12 mouse cellular contexts compared by ENCODE assay signal in genomic region chr12:87158099-87158498, GRCm38 (mm10). TPM values are rescaled to one million over a fixed set of nuclear protein-coding genes. Genes with fewer than 3 reads are reported as not detected.
DNase-seq lines count a peak whose midpoint lies in the region; ATAC-seq and TF ChIP-seq lines count a peak whose summit lies in the region.
"Had no signal": no experiment of that assay in that cellular context is flagged by ENCODE, and none has a peak within 500 bp of the region (broad histone marks: within the 10 kb centered on the region; RNA-seq: fewer than 3 reads in every experiment).

No protein-coding gene starts in this region.

- DNase-seq in kidney, postnatal 0 days (ENCODE audit: low spot score): peak; percentile 5
- peak; percentile 51 for DNase-seq in lung, postnatal 25 days (ENCODE audit: low spot score)
- no peak for DNase-seq in cerebellum, postnatal 36 days
- no peak for DNase-seq in testis, postnatal 10 days (ENCODE audit: low spot score)
- DNase-seq: cerebellum, adult 11 months; thymus, postnatal 14 days had no signal

- H3K9ac ChIP-seq in intestine, embryonic 16.5 days (ENCODE audit: low read depth, low read length): no peak overlapping the region
- H3K9ac ChIP-seq in kidney, postnatal 0 days (ENCODE audit: low read depth, low read length): peak overlapping the region; percentile 15; the same call in 1 of the 2 replicates
- peak overlapping the region; percentile 37; the same call in 1 of the 2 replicates for H3K9ac ChIP-seq in liver, embryonic 16.5 days (ENCODE audit: low read depth, low read length)
- H3K9ac ChIP-seq: hindbrain, embryonic 14.5 days; limb, embryonic 12.5 days had no signal

- 0 out of 2 replicates have a peak overlapping the region, but pooled peaks have one; percentile 31 for H3K4me2 ChIP-seq in intestine, embryonic 16.5 days (ENCODE audit: low read depth, low read length)
- peak overlapping the region; percentile 14; the same call in 1 of the 2 replicates for H3K4me2 ChIP-seq in kidney, postnatal 0 days (ENCODE audit: low read length)
- H3K4me2 ChIP-seq in liver, embryonic 16.5 days (ENCODE audit: low read depth, low read length): peak overlapping the region; percentile 50
- H3K4me2 ChIP-seq: hindbrain, embryonic 14.5 days; limb, embryonic 12.5 days had no signal

- H3K4me1 ChIP-seq in intestine, embryonic 16.5 days (ENCODE audit: control insufficient read depth, insufficient read depth, low read length): peaks cover 7% of the 10 kb centered on the region
- no peaks in the 10 kb centered on the region for H3K4me1 ChIP-seq in kidney, postnatal 0 days (replicated peaks; ENCODE audit: insufficient read depth, low read length)
- H3K4me1 ChIP-seq in liver, embryonic 16.5 days (ENCODE audit: control insufficient read depth, low read depth, low read length): peaks cover 10% of the 10 kb centered on the region

- no peak overlapping the region for H3K4me3 ChIP-seq in intestine, embryonic 16.5 days (ENCODE audit: low read length)
- no peak overlapping the region for H3K4me3 ChIP-seq in kidney, postnatal 0 days (replicated peaks; ENCODE audit: low read depth, low read length)
- H3K4me3 ChIP-seq in liver, embryonic 16.5 days (ENCODE audit: low read depth, low read length): peak overlapping the region; percentile 46
- H3K4me3 ChIP-seq: limb, embryonic 12.5 days had no signal

- H3K9me3 ChIP-seq in intestine, embryonic 16.5 days (ENCODE audit: control insufficient read depth, low read length): no peaks in the 10 kb centered on the region
- H3K9me3 ChIP-seq in kidney, postnatal 0 days (replicated peaks; ENCODE audit: low read length): no peaks in the 10 kb centered on the region
- H3K9me3 ChIP-seq in liver, embryonic 16.5 days (replicated peaks; ENCODE audit: control insufficient read depth, low read length): no peaks in the 10 kb centered on the region
- H3K9me3 ChIP-seq: limb, embryonic 12.5 days had no signal

- H3K36me3 ChIP-seq in intestine, embryonic 16.5 days (ENCODE audit: control insufficient read depth, insufficient read depth, low read length): peaks cover 7% of the 10 kb centered on the region; the same call in 1 of the 2 replicates
- H3K36me3 ChIP-seq in kidney, postnatal 0 days (ENCODE audit: insufficient read depth, low read length): no peaks in the 10 kb centered on the region
- H3K36me3 ChIP-seq in liver, embryonic 16.5 days (ENCODE audit: control insufficient read depth, insufficient read depth): peaks cover 5% of the 10 kb centered on the region

- peak; percentile 26 for ATAC-seq in intestine, embryonic 16.5 days
- ATAC-seq in kidney, postnatal 0 days (replicated peaks; ENCODE audit: low FRiP score, low read depth): no peak
- ATAC-seq in liver, embryonic 16.5 days (ENCODE audit: low read depth): peak; percentile 54
- ATAC-seq in monocyte, adult 5-6 weeks (replicated peaks; ENCODE audit: insufficient number of reproducible peaks, low FRiP score, low TSS enrichment, poor library complexity, severe bottlenecking): no peak

- 66% methylated on average over 7 of the region's 7 CpGs for WGBS in intestine, embryonic 16.5 days
- WGBS in kidney, postnatal 0 days: 53% methylated on average over 7 of the region's 7 CpGs
- 47% methylated on average over 7 of the region's 7 CpGs for WGBS in liver, embryonic 16.5 days (ENCODE audit: insufficient replicate concordance)

- H3K27ac ChIP-seq in intestine, embryonic 16.5 days (ENCODE audit: low read length): no peak overlapping the region
- peak overlapping the region; percentile 55; the same call in 1 of the 2 replicates for H3K27ac ChIP-seq in kidney, postnatal 0 days
- peak overlapping the region; percentile 88 for H3K27ac ChIP-seq in liver, embryonic 16.5 days (ENCODE audit: low read length)
- H3K27ac ChIP-seq: hindbrain, embryonic 14.5 days; limb, embryonic 12.5 days had no signal

- no peaks in the 10 kb centered on the region for H3K27me3 ChIP-seq in intestine, embryonic 16.5 days (replicated peaks; ENCODE audit: control insufficient read depth, insufficient read depth, low read length)
- H3K27me3 ChIP-seq in kidney, postnatal 0 days (ENCODE audit: insufficient read depth, low read length): no peaks in the 10 kb centered on the region
- no peaks in the 10 kb centered on the region for H3K27me3 ChIP-seq in liver, embryonic 16.5 days (ENCODE audit: control insufficient read depth, insufficient read depth, low read depth, low read length)
- H3K27me3 ChIP-seq: limb, embryonic 12.5 days had no signal

- no peak for TF ChIP-seq CTCF in kidney, postnatal 0 days (IDR thresholded peaks at IDR 0.05; ENCODE audit: low read depth)

RNA-seq across cellular contexts. Expression of gene Pomt2, which starts 10.3 kb away (rescaled TPM):
- polyA plus RNA-seq in intestine, embryonic 16.5 days (2015; fragmentation: Nextera tagmentation; extraction: Ambion mirVana): 11.7 TPM in 2 replicates
- 14.6 TPM in 2 replicates for polyA plus RNA-seq in kidney, postnatal 0 days (2015; fragmentation: Nextera tagmentation; extraction: Ambion mirVana)
- 3.8 and 4.0 TPM in 2 replicates for polyA plus RNA-seq in liver, embryonic 16.5 days (2015; fragmentation: Nextera tagmentation; extraction: Ambion mirVana)
- total RNA-seq in monocyte, adult 5-6 weeks (2017): 2.7 to 5.7 TPM (median 4.5 TPM) in 3 replicates

RNA-seq across cellular contexts. Expression of gene Gstz1, which starts 11.1 kb away (rescaled TPM):
- 60.4 and 61.2 TPM in 2 replicates for polyA plus RNA-seq in intestine, embryonic 16.5 days (2015; fragmentation: Nextera tagmentation; extraction: Ambion mirVana)
- polyA plus RNA-seq in kidney, postnatal 0 days (2015; fragmentation: Nextera tagmentation; extraction: Ambion mirVana): 89.7 and 91.3 TPM in 2 replicates
- 105 and 124 TPM in 2 replicates for polyA plus RNA-seq in liver, embryonic 16.5 days (2015; fragmentation: Nextera tagmentation; extraction: Ambion mirVana)
- total RNA-seq in monocyte, adult 5-6 weeks (2017): 0.95 to 4.7 TPM (median 4.2 TPM) in 3 replicates

RNA-seq across cellular contexts. Expression of gene Samd15, which starts 41.4 kb away (rescaled TPM):
- 0.69 and 1.3 TPM in 2 replicates for polyA plus RNA-seq in intestine, embryonic 16.5 days (2015; fragmentation: Nextera tagmentation; extraction: Ambion mirVana)
- polyA plus RNA-seq in kidney, postnatal 0 days (2015; fragmentation: Nextera tagmentation; extraction: Ambion mirVana): 1.3 and 1.4 TPM in 2 replicates
- polyA plus RNA-seq in liver, embryonic 16.5 days (2015; fragmentation: Nextera tagmentation; extraction: Ambion mirVana): 6.1 and 7.7 TPM in 2 replicates
- total RNA-seq in monocyte, adult 5-6 weeks (2017): 0.39 TPM in 1 of 3 replicates, not detected in the others

RNA-seq across cellular contexts. Expression of gene Tmed8, which starts 42.2 kb away (rescaled TPM):
- 0.95 and 1.4 TPM in 2 replicates for polyA plus RNA-seq in intestine, embryonic 16.5 days (2015; fragmentation: Nextera tagmentation; extraction: Ambion mirVana)
- 1.7 and 1.8 TPM in 2 replicates for polyA plus RNA-seq in kidney, postnatal 0 days (2015; fragmentation: Nextera tagmentation; extraction: Ambion mirVana)
- 0.40 and 0.41 TPM in 2 replicates for polyA plus RNA-seq in liver, embryonic 16.5 days (2015; fragmentation: Nextera tagmentation; extraction: Ambion mirVana)
- 7.8 to 21.7 TPM (median 12.4 TPM) in 3 replicates for total RNA-seq in monocyte, adult 5-6 weeks (2017)

RNA-seq across cellular contexts. Expression of gene Ngb, which starts 55.8 kb away (rescaled TPM):
- polyA plus RNA-seq in intestine, embryonic 16.5 days (2015; fragmentation: Nextera tagmentation; extraction: Ambion mirVana): 1.2 and 1.6 TPM in 2 replicates
- 0.24 and 0.33 TPM in 2 replicates for polyA plus RNA-seq in kidney, postnatal 0 days (2015; fragmentation: Nextera tagmentation; extraction: Ambion mirVana)
- polyA plus RNA-seq in liver, embryonic 16.5 days (2015; fragmentation: Nextera tagmentation; extraction: Ambion mirVana): 0.07 TPM in 1 of 2 replicates, not detected in the other
- total RNA-seq in monocyte, adult 5-6 weeks (2017): not detected in 3 replicates
- polyA plus RNA-seq: heart, postnatal 0 days had no signal

Comparison
In these comparisons a context has a peak if more than half of its experiments do, and no peak if none do; other contexts are left out.
1. ATAC-seq: peak in intestine, embryonic 16.5 days (single experiment) and liver, embryonic 16.5 days (single experiment); none in kidney, postnatal 0 days (single experiment) and monocyte, adult 5-6 weeks (single experiment).
2. DNase-seq: peak in kidney, postnatal 0 days (single experiment) and lung, postnatal 25 days (single experiment); none in cerebellum, postnatal 36 days (0 of 2) and testis, postnatal 10 days (single experiment).
3. Peak in every context shown above with its lines, with median percentiles within 50 percentile points of each other: H3K4me2 ChIP-seq.